Mouse (Mus musculus) kidney, adult 2 months (tissue): Measurements from ENCODE around the gene Nlrp9c.
"Not testable (repeated sequence)": the region's sequence is repeated elsewhere in the genome, so short reads cannot be mapped to it uniquely, and the experiment has no call there.

Source experiments
- CTCF ChIP-seq: fragments of 200-500 bp; conservative IDR thresholded peaks from 2 replicates; pipeline ENCODE4 v1.5.1; 2011; ENCODE audit warnings: low read depth, mild to moderate bottlenecking, control low read depth, low read length, moderate library complexity, mixed read lengths; ENCODE audit not compliant: insufficient read depth, insufficient read length
- POLR2A ChIP-seq: fragments of 200-500 bp; IDR thresholded peaks from one replicate; pipeline ENCODE4 v1.6.1; 2011; ENCODE audit warnings: low read depth, low read length, control low read depth

DNA sequence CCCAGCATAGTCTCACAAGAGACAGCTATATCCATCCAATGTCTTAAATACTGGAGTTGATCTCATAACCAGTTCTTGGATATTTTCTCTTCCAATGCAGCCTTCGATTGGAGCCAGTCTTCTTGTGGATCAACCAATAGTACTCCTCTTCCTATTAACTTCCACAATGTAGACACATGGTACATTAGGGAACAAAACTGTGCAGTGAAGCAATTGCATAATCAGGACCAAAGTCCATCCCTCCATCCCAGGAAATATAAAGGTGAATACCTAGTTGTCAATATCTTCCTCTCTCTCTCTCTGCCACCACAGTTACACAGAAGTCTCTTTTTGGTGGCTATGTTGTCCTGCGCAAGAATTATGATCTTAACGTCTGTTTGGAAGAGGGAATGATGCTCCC is 51.2 kb downstream of the Nlrp9c start:
- not testable (repeated sequence) for TF ChIP-seq CTCF, POLR2A
